Mouse (Mus musculus): ENCODE measurements around the gene Col27a1. TPM values are rescaled to one million over a fixed set of nuclear protein-coding genes. Genes with fewer than 3 reads are reported as not detected.

Col27a1 gene
- polyA plus RNA-seq, 1 experiment from 2014 or later: 2.6 TPM

DNA sequence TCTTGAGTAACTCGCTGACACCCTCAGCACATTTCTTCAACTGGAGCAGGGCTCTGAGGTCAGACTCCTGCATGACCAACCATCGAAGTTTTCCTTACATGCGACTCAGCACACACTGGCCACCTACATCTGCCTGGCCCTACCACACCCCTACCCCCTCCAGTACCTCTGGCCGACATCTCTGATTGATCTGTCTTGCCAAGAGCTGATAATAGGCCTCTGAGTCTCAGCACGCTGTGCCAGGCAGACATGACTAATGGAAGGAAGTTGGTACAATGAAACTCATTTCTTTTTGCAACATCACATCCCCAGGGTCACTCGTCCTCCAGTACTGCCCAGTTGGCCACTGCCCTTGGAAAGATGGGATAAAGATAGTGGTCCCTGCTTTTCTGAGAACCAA, 35.1 kb downstream of the Col27a1 start:
- Histone ChIP-seq H3K4me3 (replicated peaks; ENCODE audit: low read length) (no peak overlapping the region), H3K9me3 (ENCODE audit: control insufficient read depth, low read length) (no peaks in the 10 kb centered on the region), H3K4me1 (replicated peaks; ENCODE audit: control insufficient read depth, insufficient read depth, low read length) (no peaks in the 10 kb centered on the region), H3K4me2 (replicated peaks) (no peak overlapping the region), H3K27me3 (ENCODE audit: control insufficient read depth, insufficient read depth, low read length) (no peaks in the 10 kb centered on the region), H3K36me3 (replicated peaks; ENCODE audit: control insufficient read depth, insufficient read depth) (no peaks in the 10 kb centered on the region), H3K27ac (no peak overlapping the region), H3K9ac (no peak overlapping the region)
- ATAC-seq (ENCODE audit: low FRiP score) (no peak), DNase-seq (ENCODE audit: low spot score) (no peak)
- 65% methylated on average over 6 of the region's 6 CpGs for WGBS

DNA sequence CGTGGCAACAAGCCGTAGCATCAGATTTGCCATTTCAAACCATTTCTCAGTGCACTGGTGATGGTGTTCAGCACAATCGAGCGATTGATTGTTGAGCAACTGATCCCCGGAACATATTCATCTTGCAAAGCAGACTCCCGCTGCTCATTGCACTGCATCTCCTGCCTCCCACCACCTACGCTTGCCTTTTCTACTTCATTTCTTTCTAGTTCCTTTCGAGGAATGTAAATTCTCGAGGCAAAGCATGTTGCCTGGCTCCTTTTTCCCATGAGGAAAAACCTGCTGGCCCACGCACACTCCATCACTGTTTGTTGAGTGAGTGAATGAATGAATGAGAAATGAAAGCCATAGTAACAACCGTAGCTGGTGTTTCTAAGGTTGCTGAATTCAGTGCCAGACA, 38.0 kb downstream of the Col27a1 start:
- ATAC-seq (ENCODE audit: low FRiP score) (no peak), DNase-seq (ENCODE audit: low spot score) (no peak)
- Histone ChIP-seq H3K4me2 (replicated peaks) (no peak overlapping the region), H3K36me3 (replicated peaks; ENCODE audit: control insufficient read depth, insufficient read depth) (no peaks in the 10 kb centered on the region), H3K27ac (no peak overlapping the region), H3K4me3 (replicated peaks; ENCODE audit: low read length) (no peak overlapping the region), H3K9me3 (ENCODE audit: control insufficient read depth, low read length) (no peaks in the 10 kb centered on the region), H3K9ac (no peak overlapping the region), H3K4me1 (replicated peaks; ENCODE audit: control insufficient read depth, insufficient read depth, low read length) (no peaks in the 10 kb centered on the region), H3K27me3 (ENCODE audit: control insufficient read depth, insufficient read depth, low read length) (no peaks in the 10 kb centered on the region)
- WGBS: 66% methylated on average over 11 of the region's 11 CpGs

DNA sequence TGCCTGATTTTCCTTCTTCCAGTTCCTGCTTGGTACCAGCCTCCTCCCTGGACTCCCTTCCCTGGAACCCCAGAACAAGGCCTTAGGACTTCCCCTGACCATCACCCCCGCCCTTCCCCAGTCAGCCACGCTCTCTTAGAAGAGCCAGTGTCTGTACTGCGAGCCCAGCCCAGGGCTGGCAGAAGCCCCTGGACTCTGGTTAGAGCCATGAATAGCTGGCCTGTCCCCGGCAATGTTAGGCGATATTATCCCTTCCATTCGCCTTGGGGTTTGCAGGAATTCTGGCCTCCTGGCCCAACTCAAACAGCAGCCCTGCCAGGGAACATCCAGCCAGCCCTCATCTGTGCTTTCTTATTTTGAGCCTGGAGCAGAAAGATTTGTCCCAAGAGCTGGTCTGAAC, 39.9 kb downstream of the Col27a1 start:
- H3K27me3 ChIP-seq (ENCODE audit: control insufficient read depth, insufficient read depth, low read length): no peaks in the 10 kb centered on the region
- no peaks in the 10 kb centered on the region for H3K4me1 ChIP-seq (replicated peaks; ENCODE audit: control insufficient read depth, insufficient read depth, low read length)
- no peaks in the 10 kb centered on the region for H3K9me3 ChIP-seq (ENCODE audit: control insufficient read depth, low read length)
- H3K4me2 ChIP-seq (replicated peaks): no peak overlapping the region
- no peak for ATAC-seq (ENCODE audit: low FRiP score)
- H3K36me3 ChIP-seq (replicated peaks; ENCODE audit: control insufficient read depth, insufficient read depth): no peaks in the 10 kb centered on the region
- WGBS: 86% methylated on average over 6 of the region's 6 CpGs
- H3K4me3 ChIP-seq (replicated peaks; ENCODE audit: low read length): no peak overlapping the region
- H3K9ac ChIP-seq: no peak overlapping the region
- DNase-seq (ENCODE audit: low spot score): no peak
- no peak overlapping the region for H3K27ac ChIP-seq

DNA sequence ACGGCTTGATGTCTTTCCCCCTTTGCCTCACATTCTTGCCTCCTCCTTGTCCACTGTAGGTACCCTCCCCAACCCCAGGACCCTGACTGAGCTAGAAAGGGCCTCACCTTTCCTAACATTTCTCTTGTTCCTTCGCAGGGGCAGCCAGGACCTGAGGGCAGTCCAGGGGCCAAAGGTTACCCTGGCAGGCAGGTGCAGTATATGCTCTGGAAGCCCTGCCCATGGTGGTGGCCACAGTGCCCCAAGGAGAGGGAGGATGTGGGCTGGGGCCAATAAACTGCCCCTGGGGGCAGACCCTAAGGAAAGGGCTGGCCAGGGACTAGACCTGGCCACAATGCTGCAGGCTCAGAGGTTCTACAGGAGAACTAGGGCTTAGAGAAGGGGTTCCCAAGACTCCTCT, 40.3 kb downstream of the Col27a1 start:
- H3K36me3 ChIP-seq (replicated peaks; ENCODE audit: control insufficient read depth, insufficient read depth): no peaks in the 10 kb centered on the region
- DNase-seq (ENCODE audit: low spot score) (no peak), ATAC-seq (ENCODE audit: low FRiP score) (no peak)
- H3K9ac ChIP-seq: no peak overlapping the region
- no peak overlapping the region for H3K4me2 ChIP-seq (replicated peaks)
- H3K4me1 ChIP-seq (replicated peaks; ENCODE audit: control insufficient read depth, insufficient read depth, low read length): no peaks in the 10 kb centered on the region
- H3K4me3 ChIP-seq (replicated peaks; ENCODE audit: low read length): no peak overlapping the region
- H3K9me3 ChIP-seq (ENCODE audit: control insufficient read depth, low read length): no peaks in the 10 kb centered on the region
- H3K27me3 ChIP-seq (ENCODE audit: control insufficient read depth, insufficient read depth, low read length): no peaks in the 10 kb centered on the region
- H3K27ac ChIP-seq: no peak overlapping the region
- WGBS: 80% methylated on average over 2 of the region's 2 CpGs

DNA sequence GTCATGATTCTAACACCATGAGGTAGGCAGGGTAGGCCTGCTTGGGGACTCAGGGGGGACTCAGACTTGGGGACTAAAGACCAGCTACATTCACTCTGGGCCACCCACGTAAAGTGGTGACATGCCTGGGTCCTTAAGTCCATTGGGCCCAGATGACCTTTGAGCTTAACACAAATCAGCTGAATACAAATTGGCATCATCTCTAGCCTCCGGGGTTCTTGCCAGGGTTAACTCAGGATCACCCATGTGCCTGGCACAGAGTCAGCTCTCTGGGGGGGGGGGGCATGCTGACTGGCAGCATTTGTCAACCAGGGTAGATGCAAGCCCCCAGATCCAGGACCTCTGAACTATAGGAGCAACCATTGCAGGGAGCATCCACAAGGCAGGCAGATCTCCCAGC, 42.6 kb downstream of the Col27a1 start:
- Histone ChIP-seq H3K9me3 (ENCODE audit: control insufficient read depth, low read length) (no peaks in the 10 kb centered on the region), H3K9ac (no peak overlapping the region), H3K36me3 (replicated peaks; ENCODE audit: control insufficient read depth, insufficient read depth) (no peaks in the 10 kb centered on the region), H3K4me3 (replicated peaks; ENCODE audit: low read length) (no peak overlapping the region), H3K27ac (no peak overlapping the region), H3K4me2 (replicated peaks) (no peak overlapping the region), H3K4me1 (replicated peaks; ENCODE audit: control insufficient read depth, insufficient read depth, low read length) (no peaks in the 10 kb centered on the region), H3K27me3 (ENCODE audit: control insufficient read depth, insufficient read depth, low read length) (no peaks in the 10 kb centered on the region)
- ATAC-seq (ENCODE audit: low FRiP score): no peak
- no peak for DNase-seq (ENCODE audit: low spot score)
- 85% methylated on average over 2 of the region's 2 CpGs for whole genome bisulfite sequencing

DNA sequence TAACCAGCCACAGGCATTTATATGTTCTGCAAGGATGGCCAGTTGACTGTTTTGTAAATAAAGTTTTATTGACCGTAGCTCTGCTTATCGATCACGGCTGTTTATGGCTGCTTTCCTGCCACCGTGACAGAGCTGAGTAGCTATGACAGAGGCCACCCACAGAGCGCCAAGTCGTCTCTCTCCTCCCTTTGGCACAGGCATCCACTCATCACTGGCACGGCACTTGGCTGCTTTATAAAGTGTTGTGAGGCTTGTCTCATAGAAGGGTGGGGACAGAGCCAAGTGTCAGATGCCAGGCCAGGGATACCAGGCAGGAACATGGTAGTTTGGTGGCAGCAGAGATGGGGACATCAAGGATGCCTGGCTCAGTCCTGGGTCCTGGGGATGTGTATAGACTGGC, 43.5 kb downstream of the Col27a1 start:
- Histone ChIP-seq H3K27me3 (ENCODE audit: control insufficient read depth, insufficient read depth, low read length) (no peaks in the 10 kb centered on the region), H3K9ac (no peak overlapping the region), H3K9me3 (ENCODE audit: control insufficient read depth, low read length) (no peaks in the 10 kb centered on the region), H3K4me1 (replicated peaks; ENCODE audit: control insufficient read depth, insufficient read depth, low read length) (no peaks in the 10 kb centered on the region), H3K36me3 (replicated peaks; ENCODE audit: control insufficient read depth, insufficient read depth) (no peaks in the 10 kb centered on the region), H3K4me3 (replicated peaks; ENCODE audit: low read length) (no peak overlapping the region), H3K27ac (no peak overlapping the region), H3K4me2 (replicated peaks) (no peak overlapping the region)
- DNase-seq (ENCODE audit: low spot score): no peak
- WGBS: 63% methylated on average over 7 of the region's 7 CpGs
- no peak for ATAC-seq (ENCODE audit: low FRiP score)

DNA sequence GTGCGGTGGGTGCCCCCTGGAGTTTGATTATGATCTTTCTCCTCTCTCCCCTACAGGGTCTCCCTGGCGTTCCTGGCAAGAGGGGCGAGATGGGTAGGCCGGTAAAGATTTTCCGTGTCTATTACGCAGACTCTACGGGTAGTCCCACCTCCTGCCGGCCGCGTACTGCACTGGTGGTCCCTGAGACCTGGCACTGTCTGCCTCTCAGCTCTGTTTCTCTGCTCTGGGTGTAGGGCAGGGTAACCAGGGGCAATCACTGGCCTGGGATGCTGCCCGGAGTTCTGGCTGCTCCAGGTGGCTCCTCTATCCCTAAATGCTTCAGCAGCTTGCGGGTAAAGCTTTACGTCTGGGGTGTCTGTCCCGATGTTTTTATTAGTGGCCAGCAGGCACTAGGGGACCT, 44.3 kb downstream of the Col27a1 start:
- Histone ChIP-seq H3K4me2 (replicated peaks) (no peak overlapping the region), H3K9ac (no peak overlapping the region), H3K36me3 (replicated peaks; ENCODE audit: control insufficient read depth, insufficient read depth) (no peaks in the 10 kb centered on the region), H3K4me1 (replicated peaks; ENCODE audit: control insufficient read depth, insufficient read depth, low read length) (peaks cover 3% of the 10 kb centered on the region; the same call in 1 of the 2 replicates), H3K27me3 (ENCODE audit: control insufficient read depth, insufficient read depth, low read length) (no peaks in the 10 kb centered on the region), H3K27ac (no peak overlapping the region), H3K9me3 (ENCODE audit: control insufficient read depth, low read length) (no peaks in the 10 kb centered on the region), H3K4me3 (replicated peaks; ENCODE audit: low read length) (no peak overlapping the region)
- WGBS: 91% methylated on average over 14 of the region's 14 CpGs
- DNase-seq (ENCODE audit: low spot score) (no peak), ATAC-seq (ENCODE audit: low FRiP score) (no peak)

DNA sequence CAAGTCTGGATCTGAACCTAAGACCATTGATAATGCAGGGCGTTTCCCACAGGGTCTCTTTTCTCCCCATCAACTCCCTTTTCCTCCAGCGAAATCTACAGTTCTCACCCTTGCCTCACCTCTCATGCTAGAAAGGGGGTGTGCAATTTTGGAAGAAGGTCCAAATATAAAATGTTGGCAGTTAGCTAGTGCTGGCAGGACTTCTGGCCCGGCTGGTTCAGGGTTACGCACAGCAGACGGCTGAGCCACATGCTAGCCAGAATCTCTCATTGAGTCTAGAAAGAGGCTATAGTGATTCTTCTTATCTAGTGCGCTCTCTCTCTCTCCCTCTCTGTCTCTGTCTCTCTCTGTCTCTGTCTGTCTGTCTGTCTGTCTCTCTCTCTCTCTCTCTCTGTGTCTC, 45.3 kb downstream of the Col27a1 start:
- Histone ChIP-seq H3K4me2 (replicated peaks) (no peak overlapping the region), H3K4me1 (replicated peaks; ENCODE audit: control insufficient read depth, insufficient read depth, low read length) (peaks cover 5% of the 10 kb centered on the region; the same call in 1 of the 2 replicates), H3K4me3 (replicated peaks; ENCODE audit: low read length) (no peak overlapping the region), H3K27me3 (ENCODE audit: control insufficient read depth, insufficient read depth, low read length) (no peaks in the 10 kb centered on the region), H3K36me3 (replicated peaks; ENCODE audit: control insufficient read depth, insufficient read depth) (no peaks in the 10 kb centered on the region), H3K9ac (no peak overlapping the region), H3K27ac (no peak overlapping the region), H3K9me3 (ENCODE audit: control insufficient read depth, low read length) (no peaks in the 10 kb centered on the region)
- ATAC-seq (ENCODE audit: low FRiP score) (no peak), DNase-seq (ENCODE audit: low spot score) (no peak)
- whole genome bisulfite sequencing: 89% methylated on average over 6 of the region's 6 CpGs

DNA sequence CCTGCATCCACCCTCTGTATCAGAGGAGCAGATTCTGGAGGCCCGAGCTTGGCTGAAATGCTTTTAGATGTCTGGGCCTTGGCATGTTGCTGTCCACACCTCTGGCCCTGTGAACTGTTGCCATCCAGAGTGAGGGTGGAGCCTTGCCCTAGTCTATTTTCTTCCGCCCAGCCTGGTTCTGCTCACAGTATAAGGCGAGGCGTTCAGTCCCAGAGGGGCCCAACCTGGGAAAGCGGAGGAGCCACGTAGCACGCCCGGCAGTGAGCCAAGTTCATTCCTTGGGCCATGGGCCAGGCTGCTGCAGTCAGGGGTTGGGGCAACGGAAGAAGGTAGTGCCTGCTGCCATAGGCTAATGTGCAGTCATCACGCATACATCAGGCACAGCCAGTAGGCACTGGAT, 46.7 kb downstream of the Col27a1 start:
- H3K9ac ChIP-seq: no peak overlapping the region
- no peak overlapping the region for H3K27ac ChIP-seq
- no peaks in the 10 kb centered on the region for H3K36me3 ChIP-seq (replicated peaks; ENCODE audit: control insufficient read depth, insufficient read depth)
- no peaks in the 10 kb centered on the region for H3K9me3 ChIP-seq (ENCODE audit: control insufficient read depth, low read length)
- H3K4me1 ChIP-seq (replicated peaks; ENCODE audit: control insufficient read depth, insufficient read depth, low read length): peaks cover 5% of the 10 kb centered on the region; the same call in 1 of the 2 replicates
- H3K4me2 ChIP-seq (replicated peaks): no peak overlapping the region
- no peaks in the 10 kb centered on the region for H3K27me3 ChIP-seq (ENCODE audit: control insufficient read depth, insufficient read depth, low read length)
- no peak overlapping the region for H3K4me3 ChIP-seq (replicated peaks; ENCODE audit: low read length)
- WGBS: 82% methylated on average over 10 of the region's 10 CpGs
- ATAC-seq (ENCODE audit: low FRiP score) (no peak), DNase-seq (ENCODE audit: low spot score) (no peak)

DNA sequence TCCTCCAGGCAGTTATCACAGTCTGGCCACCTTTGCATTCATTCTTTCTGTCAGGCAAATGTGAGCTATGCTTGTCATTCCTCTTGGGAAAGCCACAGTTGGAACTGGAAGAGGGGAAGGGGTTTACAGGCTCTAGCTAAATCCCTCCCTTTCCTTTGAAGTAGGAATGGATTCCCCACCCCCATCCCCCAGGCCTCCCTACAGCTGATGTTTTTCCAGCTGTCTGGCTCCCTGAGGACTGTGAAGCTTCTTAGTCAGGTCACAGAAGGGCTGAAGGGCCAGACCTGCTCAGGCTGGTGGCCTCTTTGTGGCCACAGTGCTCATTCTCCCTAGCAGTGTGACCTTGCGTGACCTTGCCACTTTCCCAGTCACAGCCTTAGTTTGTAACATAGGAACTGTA, 49.1 kb downstream of the Col27a1 start:
- H3K4me2 ChIP-seq (replicated peaks): no peak overlapping the region
- WGBS: 92% methylated on average over 1 of the region's 1 CpGs
- H3K4me3 ChIP-seq (replicated peaks; ENCODE audit: low read length): no peak overlapping the region
- H3K4me1 ChIP-seq (replicated peaks; ENCODE audit: control insufficient read depth, insufficient read depth, low read length): peaks cover 5% of the 10 kb centered on the region; the same call in 1 of the 2 replicates
- no peak overlapping the region for H3K27ac ChIP-seq
- H3K9me3 ChIP-seq (ENCODE audit: control insufficient read depth, low read length): no peaks in the 10 kb centered on the region
- no peaks in the 10 kb centered on the region for H3K36me3 ChIP-seq (replicated peaks; ENCODE audit: control insufficient read depth, insufficient read depth)
- H3K9ac ChIP-seq: no peak overlapping the region
- no peak for ATAC-seq (ENCODE audit: low FRiP score)
- H3K27me3 ChIP-seq (ENCODE audit: control insufficient read depth, insufficient read depth, low read length): no peaks in the 10 kb centered on the region
- DNase-seq (ENCODE audit: low spot score): no peak

All from hindbrain, embryonic 14.5 days (tissue).